Mouse (Mus musculus): ENCODE results near the gene Fam129a.
"Not testable (repeated sequence)": the region's sequence is repeated elsewhere in the genome, so short reads cannot be mapped to it uniquely, and the experiment has no call there.

The Fam129a gene

DNA sequence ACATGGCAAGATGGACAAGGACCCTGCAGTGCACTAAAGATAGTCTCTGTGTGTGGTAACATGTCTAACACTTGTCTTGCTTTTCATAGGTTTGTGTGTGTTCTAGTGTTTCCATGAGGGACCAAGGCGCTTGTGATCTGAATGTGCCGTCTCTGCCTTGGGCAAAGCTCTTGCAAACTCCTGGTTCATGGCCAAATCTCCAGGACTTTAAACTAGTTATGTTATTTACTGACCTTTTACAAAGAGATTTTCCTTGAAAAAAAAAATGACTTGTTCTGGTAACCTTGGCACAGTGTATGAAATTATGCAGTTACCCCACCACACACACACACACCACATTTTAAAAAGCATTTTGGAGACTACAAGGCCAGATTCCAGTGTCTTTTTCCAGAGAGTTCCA is 149.6 kb downstream of the Fam129a start:
- in situ Hi-C loops (cut with MboI; ENCODE audit: unreplicated experiment in 2 of 2), result no loop called here

GRCm38 (mm10) chr1:151721357-151721983 is 150.5 kb downstream of the Fam129a start:
- in situ Hi-C loops (cut with MboI; ENCODE audit: unreplicated experiment in 2 of 2), result no loop called here

- in situ Hi-C loops (cut with MboI; ENCODE audit: unreplicated experiment in 2 of 2), result no loop called here
Measured at GRCm38 (mm10) chr1:151723771-151724170, 152.8 kb downstream of the Fam129a start.

- in situ Hi-C loops (cut with MboI; ENCODE audit: unreplicated experiment in 2 of 2), result no loop called here
Measured at GRCm38 (mm10) chr1:151725590-151725989, 154.6 kb downstream of the Fam129a start.

DNA sequence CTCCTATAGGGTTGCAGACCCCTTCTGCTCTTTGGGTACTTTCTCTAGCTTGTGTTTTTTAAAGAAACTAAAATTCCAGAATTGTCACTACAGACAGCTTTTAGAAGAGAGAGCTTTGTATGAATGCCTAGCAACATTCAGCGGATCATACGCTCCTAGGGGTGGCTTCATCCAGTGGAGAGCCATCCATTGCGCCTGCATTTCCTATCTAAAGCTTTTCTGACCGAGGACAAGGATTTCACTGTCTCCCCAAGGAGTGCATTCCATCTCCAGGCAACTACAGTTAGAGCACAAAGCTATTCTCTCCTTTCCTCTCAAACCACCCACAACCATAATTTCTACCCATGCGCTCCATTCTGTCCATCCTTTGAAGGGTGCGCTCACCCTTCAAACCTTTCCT is 155.4 kb downstream of the Fam129a start:
- in situ Hi-C loops (cut with MboI; ENCODE audit: unreplicated experiment in 2 of 2), result no loop called here

- in situ Hi-C loops (cut with MboI; ENCODE audit: unreplicated experiment in 2 of 2), result no loop called here
Measured at GRCm38 (mm10) chr1:151728141-151728540, 157.2 kb downstream of the Fam129a start.

DNA sequence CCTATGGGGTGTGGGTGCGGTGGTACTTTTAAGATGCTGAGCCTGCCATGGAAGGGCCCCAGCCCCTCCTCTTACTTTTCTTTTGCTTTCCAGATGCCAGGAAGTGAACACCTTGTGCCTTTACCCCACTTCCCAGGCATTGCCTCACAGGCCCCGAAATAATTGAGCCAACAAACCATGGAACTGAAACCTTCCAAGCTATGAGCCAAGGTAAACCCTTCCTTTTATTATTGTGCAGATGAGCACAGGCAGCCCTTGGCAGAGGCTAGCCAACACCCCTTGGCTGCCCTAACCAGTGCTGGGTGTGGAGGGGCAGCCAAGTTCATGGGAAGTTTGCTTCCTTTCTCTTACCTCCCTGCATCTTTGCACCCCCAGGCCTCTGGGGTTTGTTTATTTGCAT is 166.2 kb downstream of the Fam129a start:
- in situ Hi-C loops (cut with MboI; ENCODE audit: unreplicated experiment in 2 of 2), result no loop called here

DNA sequence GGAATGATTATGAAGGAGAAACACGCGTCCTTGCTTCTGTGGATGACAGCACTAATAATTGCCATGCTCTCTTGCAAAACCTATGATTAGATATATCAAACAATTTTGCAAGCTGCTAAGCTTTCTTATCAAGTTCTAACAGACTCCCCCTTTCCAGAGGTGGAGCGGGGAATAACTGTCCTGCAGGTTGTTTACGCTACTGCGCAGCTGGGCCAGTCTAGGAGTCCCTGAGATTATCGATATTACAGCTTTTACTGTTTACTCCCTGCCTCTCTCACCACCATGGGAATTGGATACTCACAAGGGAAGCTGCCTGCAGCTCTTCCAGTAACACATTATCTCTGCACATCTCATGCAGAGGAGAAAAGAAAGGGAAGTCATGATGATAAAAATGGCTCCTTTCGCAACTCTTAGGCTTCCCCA is 170.2 kb downstream of the Fam129a start:
- in situ Hi-C loops (cut with MboI; ENCODE audit: unreplicated experiment in 2 of 2), result no loop called here

DNA sequence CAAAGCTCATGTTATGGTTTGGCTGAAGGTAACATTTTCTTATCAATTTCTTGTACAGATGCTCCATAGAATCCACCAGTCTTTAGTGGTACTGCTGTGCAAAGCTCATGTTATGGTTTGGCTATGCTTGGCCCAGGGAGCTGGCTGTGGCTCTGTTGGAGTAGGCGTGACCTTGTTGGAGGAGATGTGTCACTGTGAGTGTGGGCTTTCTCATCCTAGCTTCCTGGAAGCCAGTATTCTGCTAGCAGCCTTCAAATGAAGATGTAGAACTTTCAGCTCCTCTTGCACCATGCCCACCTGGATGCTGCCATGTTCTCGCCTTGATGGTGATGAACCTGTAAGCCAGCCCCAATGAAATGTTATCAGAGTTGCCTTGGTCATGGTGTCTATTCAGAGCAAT is 178.9 kb downstream of the Fam129a start:
- in situ Hi-C loops (cut with MboI; ENCODE audit: unreplicated experiment in 2 of 2), result not testable (repeated sequence)

DNA sequence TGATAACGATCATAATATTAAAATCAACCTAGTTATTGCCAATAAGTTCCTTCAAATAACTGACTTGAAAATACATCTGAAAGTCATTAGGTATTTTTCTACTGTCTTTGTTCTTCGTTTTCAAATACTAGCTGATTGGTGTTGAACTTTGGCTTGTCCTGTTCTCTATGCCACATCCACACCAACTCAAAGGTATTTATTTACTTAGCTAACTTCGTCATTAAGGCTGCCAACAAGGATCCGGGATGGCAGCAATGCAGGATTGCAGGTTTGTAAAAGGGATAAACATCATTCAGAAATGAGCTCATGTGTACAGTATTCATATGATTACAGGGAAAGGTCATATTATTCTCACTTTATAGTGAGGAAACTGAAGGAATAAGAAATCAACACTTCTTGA is 182.0 kb downstream of the Fam129a start:
- in situ Hi-C loops (cut with MboI; ENCODE audit: unreplicated experiment in 2 of 2), result no loop called here

DNA sequence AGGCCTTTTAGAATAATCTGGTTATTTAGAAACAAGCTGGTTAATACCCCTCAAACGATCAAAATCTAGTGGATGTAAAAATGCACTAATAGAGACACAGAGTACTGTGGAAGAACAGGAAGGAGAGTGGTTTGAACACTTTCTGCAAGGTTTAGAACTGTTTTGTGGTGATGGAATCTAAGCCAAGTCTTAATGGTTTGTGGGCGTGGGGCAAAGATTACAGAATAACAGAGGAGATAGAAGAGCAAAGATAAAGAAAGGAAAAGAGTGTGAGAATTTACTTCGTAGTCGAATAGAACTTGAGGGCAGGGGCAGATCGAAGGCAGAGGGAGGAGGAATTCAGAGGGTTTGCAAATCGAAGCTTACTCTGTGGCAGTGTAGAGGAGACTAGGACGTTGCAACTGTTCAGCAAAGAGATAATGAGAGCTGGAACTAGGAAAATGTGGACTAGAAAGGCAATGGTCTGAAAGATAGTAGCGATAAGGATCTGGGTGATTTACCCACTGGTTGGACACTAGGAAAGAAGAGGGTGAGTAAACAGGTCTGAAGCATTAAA is 182.5 kb downstream of the Fam129a start:
- in situ Hi-C loops (cut with MboI; ENCODE audit: unreplicated experiment in 2 of 2), result no loop called here

- in situ Hi-C loops (cut with MboI; ENCODE audit: unreplicated experiment in 2 of 2), result no loop called here
Measured at GRCm38 (mm10) chr1:151754028-151754489, 183.1 kb downstream of the Fam129a start.

GRCm38 (mm10) chr1:151754881-151755659 is 184.1 kb downstream of the Fam129a start, which contains the start of gene Edem3:
Gene Edem3, plus strand, starts transcription at chr1:151755371.
- in situ Hi-C loops (cut with MboI; ENCODE audit: unreplicated experiment in 2 of 2), result loop anchor here (5.0 kb wide), 1 partner anchor 38 kb away; no protein-coding TSS in a partner anchor

DNA sequence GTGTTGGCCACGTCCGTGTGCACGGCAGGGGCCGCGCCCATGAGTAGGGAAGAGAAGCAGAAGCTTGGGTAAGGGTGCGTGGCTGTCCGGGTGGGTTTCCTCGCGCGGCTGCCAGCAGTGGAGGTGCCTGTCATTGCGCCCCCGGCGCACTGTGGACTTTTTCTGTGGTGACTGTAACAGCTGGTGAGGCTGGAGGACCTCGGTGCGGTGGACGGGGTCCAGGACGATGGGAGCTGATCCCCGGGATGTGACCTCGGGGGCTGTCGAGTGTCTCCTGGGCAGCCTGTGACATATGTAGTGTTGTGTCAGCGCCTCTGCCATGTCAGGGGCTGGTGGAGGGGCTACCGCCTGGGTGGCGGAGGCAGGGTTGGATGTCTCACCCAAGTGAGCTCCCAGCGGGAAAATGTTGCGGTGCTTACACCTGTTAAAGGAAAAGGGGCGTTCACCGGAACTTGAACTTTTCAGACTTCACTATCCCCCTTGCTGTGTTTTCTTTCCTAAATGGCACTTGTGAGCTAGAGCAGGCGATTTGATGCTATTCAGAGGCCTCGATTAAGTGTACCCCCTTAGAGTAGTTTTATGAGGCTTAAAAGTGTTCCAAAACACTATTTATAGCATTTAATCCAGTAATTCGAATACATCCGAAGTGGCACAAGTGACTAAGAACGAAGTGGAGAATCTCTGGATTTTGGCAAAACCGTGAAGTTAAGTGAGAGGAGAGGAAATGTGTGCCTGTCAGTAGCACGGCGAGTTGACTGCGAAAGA is 184.9 kb downstream of the Fam129a start:
- in situ Hi-C loops (cut with MboI; ENCODE audit: unreplicated experiment in 2 of 2), result loop anchor here (5.0 kb wide), 1 partner anchor 39 kb away; no protein-coding TSS in a partner anchor

GRCm38 (mm10) chr1:151756425-151756728 is 185.4 kb downstream of the Fam129a start:
- in situ Hi-C loops (cut with MboI; ENCODE audit: unreplicated experiment in 2 of 2), result loop anchor here (5.0 kb wide), 1 partner anchor 39 kb away; no protein-coding TSS in a partner anchor

GRCm38 (mm10) chr1:151758301-151758700 is 187.3 kb downstream of the Fam129a start:
- in situ Hi-C loops (cut with MboI; ENCODE audit: unreplicated experiment in 2 of 2), result loop anchor here (5.0 kb wide), 1 partner anchor 41 kb away; no protein-coding TSS in a partner anchor

GRCm38 (mm10) chr1:151758991-151759390 is 188.0 kb downstream of the Fam129a start:
- in situ Hi-C loops (cut with MboI; ENCODE audit: unreplicated experiment in 2 of 2), result loop anchor here (5.0 kb wide), 1 partner anchor 42 kb away; no protein-coding TSS in a partner anchor

- in situ Hi-C loops (cut with MboI; ENCODE audit: unreplicated experiment in 2 of 2), result no loop called here
Measured at GRCm38 (mm10) chr1:151764236-151764635, 193.2 kb downstream of the Fam129a start.

DNA sequence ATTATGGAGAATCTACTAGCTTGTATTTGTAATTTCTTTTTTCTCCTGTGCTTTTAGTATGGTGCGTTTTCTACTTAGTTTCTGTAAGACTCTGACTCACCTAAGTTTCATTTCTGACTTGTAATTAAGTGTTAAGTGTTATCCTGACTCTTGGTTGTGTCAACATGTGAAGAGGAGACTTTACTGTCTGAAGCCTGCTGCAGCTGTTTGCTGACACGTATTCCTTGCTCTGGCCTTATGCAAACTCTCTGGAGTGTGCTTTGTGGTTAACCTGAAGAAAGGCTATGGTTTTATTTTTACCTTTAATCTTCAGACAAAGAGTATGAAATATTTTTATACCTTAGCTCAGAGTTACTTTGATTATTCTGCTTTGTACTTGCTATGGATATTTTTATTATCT is 195.2 kb downstream of the Fam129a start:
- in situ Hi-C loops (cut with MboI; ENCODE audit: unreplicated experiment in 2 of 2), result no loop called here

GRCm38 (mm10) chr1:151766976-151767654 is 196.1 kb downstream of the Fam129a start:
- in situ Hi-C loops (cut with MboI; ENCODE audit: unreplicated experiment in 2 of 2), result no loop called here
